Mouse (Mus musculus) limb, embryonic 13.5 days (tissue): ENCODE data around the gene Maz. TPM values are rescaled to one million over a fixed set of nuclear protein-coding genes. Genes with fewer than 3 reads are reported as not detected.

Experiments used
- ATAC-seq: fragments of 200-750 bp; cut with Nextera tagmentation; 2 replicates; pipeline ENCODE4 v1.8.0; 2017; ENCODE audit warnings: low read depth, moderate number of reproducible peaks, moderate TSS enrichment; ENCODE audit not compliant: low FRiP score
- H3K27ac ChIP-seq: fragments of 300-500 bp; sonication (generic); 2 replicates; pipeline ENCODE4 v1.5.1; 2015; ENCODE audit warnings: inconsistent platforms, mild to moderate bottlenecking, moderate library complexity
- H3K27me3 ChIP-seq: fragments of 300-500 bp; sonication (generic); 2 replicates; pipeline ENCODE4 v1.6.1; 2015; ENCODE audit warnings: mild to moderate bottlenecking, inconsistent platforms
- H3K36me3 ChIP-seq: fragments of 300-500 bp; sonication (generic); 2 replicates; pipeline ENCODE4 v1.6.1; 2015; ENCODE audit warnings: inconsistent platforms, mild to moderate bottlenecking, moderate library complexity
- H3K4me1 ChIP-seq: fragments of 300-500 bp; sonication (generic); 2 replicates; pipeline ENCODE4 v1.6.1; 2015; ENCODE audit warnings: inconsistent platforms
- H3K4me2 ChIP-seq: fragments of 300-500 bp; sonication (generic); replicated peaks from 2 replicates; pipeline ENCODE4 v1.6.1; 2015; ENCODE audit warnings: inconsistent platforms, mild to moderate bottlenecking, moderate library complexity
- H3K4me3 ChIP-seq: fragments of 300-500 bp; sonication (generic); 2 replicates; pipeline ENCODE4 v1.5.1; 2015; ENCODE audit warnings: moderate library complexity, mild to moderate bottlenecking, inconsistent platforms
- H3K9ac ChIP-seq: fragments of 300-500 bp; sonication (generic); 2 replicates; pipeline ENCODE4 v1.6.1; 2015; ENCODE audit warnings: mild to moderate bottlenecking, inconsistent platforms
- H3K9me3 ChIP-seq: fragments of 300-500 bp; sonication (generic); 2 replicates; pipeline ENCODE4 v1.6.1; 2016; ENCODE audit warnings: inconsistent platforms
- WGBS: fragments of 180-500 bp; shearing (Covaris S2); methylation state at CpG from one replicate; pipeline ENCODE4 v1.1.7; 2015; 5-methylcytosine and 5-hydroxymethylcytosine counted together
- polyA plus RNA-seq: library from polyadenylated mRNA; unstranded; fragments of >200 nt; fragmentation: Nextera tagmentation; extraction: Ambion mirVana; gene quantifications from 2 replicates; pipeline ENCODE4 v1.2.1, GENCODE M21; 2015

Maz gene
- polyA plus RNA-seq, 1 experiment from 2014 or later = 61.9 TPM

- Histone ChIP-seq H3K4me3 (peak overlapping the region; percentile 94), H3K9me3 (no peaks in the 10 kb centered on the region), H3K27me3 (no peaks in the 10 kb centered on the region), H3K36me3 (peaks cover 66% of the 10 kb centered on the region), H3K4me2 (peak overlapping the region; percentile 98), H3K9ac (peak overlapping the region; percentile 99), H3K4me1 (peaks cover 48% of the 10 kb centered on the region), H3K27ac (peak overlapping the region; percentile 99)
- ATAC-seq = peak; percentile 25
- 4% methylated on average over 5 of the region's 48 CpGs for WGBS
These were observed 656 bp downstream of the Maz start for GRCm38 (mm10) chr7:127026161-127026600.

- WGBS = under 1% methylated on average over 46 of the region's 65 CpGs
These were observed 1.2 kb downstream of the Maz start for GRCm38 (mm10) chr7:127025556-127026160.

GRCm38 (mm10) chr7:127024755-127025555 lies 1.9 kb downstream of the Maz start:
- Histone ChIP-seq H3K36me3 (peaks cover 53% of the 10 kb centered on the region), H3K4me1 (peaks cover 59% of the 10 kb centered on the region), H3K4me3 (peak overlapping the region; percentile 94), H3K4me2 (peak overlapping the region; percentile 98), H3K9me3 (no peaks in the 10 kb centered on the region), H3K27ac (peak overlapping the region; percentile 99), H3K27me3 (no peaks in the 10 kb centered on the region), H3K9ac (peak overlapping the region; percentile 99)
- under 1% methylated on average over 30 of the region's 30 CpGs for WGBS
- 0 out of 2 replicates have a peak, but pooled peaks have one; percentile 4 for ATAC-seq

More at GRCm38 (mm10) chr7:127025556-127026160, 1.2 kb downstream of the Maz start:
- Histone ChIP-seq H3K4me2 (peak overlapping the region; percentile 98), H3K4me1 (peaks cover 52% of the 10 kb centered on the region), H3K27ac (peak overlapping the region; percentile 99), H3K36me3 (peaks cover 60% of the 10 kb centered on the region), H3K4me3 (peak overlapping the region; percentile 94), H3K9me3 (no peaks in the 10 kb centered on the region), H3K27me3 (no peaks in the 10 kb centered on the region), H3K9ac (peak overlapping the region; percentile 99)
- no peak for ATAC-seq

- Histone ChIP-seq H3K4me1 (peaks cover 68% of the 10 kb centered on the region), H3K27ac (peak overlapping the region; percentile 99; the same call in 1 of the 2 replicates), H3K36me3 (peaks cover 45% of the 10 kb centered on the region), H3K4me3 (peak overlapping the region; percentile 94), H3K9ac (peak overlapping the region; percentile 99), H3K4me2 (peak overlapping the region; percentile 98), H3K9me3 (no peaks in the 10 kb centered on the region), H3K27me3 (no peaks in the 10 kb centered on the region)
- no peak for ATAC-seq
- WGBS = 18% methylated on average over 19 of the region's 19 CpGs
These were observed 2.7 kb downstream of the Maz start for GRCm38 (mm10) chr7:127023896-127024690.

GRCm38 (mm10) chr7:127023272-127023691 lies 3.6 kb downstream of the Maz start:
- Histone ChIP-seq H3K9ac (peak overlapping the region; percentile 99), H3K4me1 (peaks cover 73% of the 10 kb centered on the region), H3K27ac (peak overlapping the region; percentile 75; the same call in 1 of the 2 replicates), H3K36me3 (peaks cover 38% of the 10 kb centered on the region), H3K9me3 (no peaks in the 10 kb centered on the region), H3K27me3 (no peaks in the 10 kb centered on the region), H3K4me3 (peak overlapping the region; percentile 94), H3K4me2 (peak overlapping the region; percentile 98)
- no peak for ATAC-seq
- 79% methylated on average over 13 of the region's 13 CpGs for WGBS

- no peak for ATAC-seq
- Histone ChIP-seq H3K4me2 (peak overlapping the region; percentile 98), H3K9me3 (no peaks in the 10 kb centered on the region), H3K27ac (peak overlapping the region; percentile 75; the same call in 1 of the 2 replicates), H3K27me3 (no peaks in the 10 kb centered on the region), H3K9ac (peak overlapping the region; percentile 99), H3K4me3 (peak overlapping the region; percentile 94), H3K36me3 (peaks cover 32% of the 10 kb centered on the region), H3K4me1 (peaks cover 73% of the 10 kb centered on the region)
- 86% methylated on average over 7 of the region's 7 CpGs for WGBS
These were observed 4.1 kb downstream of the Maz start for GRCm38 (mm10) chr7:127022528-127023271.

GRCm38 (mm10) chr7:127021563-127022527 lies 5.0 kb downstream of the Maz start:
- H3K27ac ChIP-seq = peak overlapping the region; percentile 82
- 40% methylated on average over 5 of the region's 5 CpGs for WGBS
- peaks cover 73% of the 10 kb centered on the region for H3K4me1 ChIP-seq
- H3K27me3 ChIP-seq = no peaks in the 10 kb centered on the region
- H3K9me3 ChIP-seq = no peaks in the 10 kb centered on the region
- peak overlapping the region; percentile 86 for H3K9ac ChIP-seq
- H3K4me2 ChIP-seq = peak overlapping the region; percentile 98
- peak overlapping the region; percentile 94 for H3K4me3 ChIP-seq
- H3K36me3 ChIP-seq = peaks cover 32% of the 10 kb centered on the region
- no peak for ATAC-seq

GRCm38 (mm10) chr7:127020901-127021562 lies 5.8 kb downstream of the Maz start, which contains the start of the genes Gm42742 and Prrt2:
TSS of gene Gm42742 (minus strand) at chr7:127021097.
TSS of gene Prrt2 (minus strand) at chr7:127021211.
- under 1% methylated on average over 32 of the region's 37 CpGs for WGBS
- H3K27me3 ChIP-seq = no peaks in the 10 kb centered on the region
- ATAC-seq = peak; percentile 29
- H3K9me3 ChIP-seq = no peaks in the 10 kb centered on the region
- peak within 1 kb of the TSS; percentile 66 for H3K4me3 ChIP-seq
- peak within 1 kb of the TSS; percentile 98 for H3K4me2 ChIP-seq
- H3K36me3 ChIP-seq = peaks cover 32% of the 10 kb centered on the region
- peak within 1 kb of the TSS; percentile 82 for H3K27ac ChIP-seq
- peaks cover 76% of the 10 kb centered on the region for H3K4me1 ChIP-seq
- H3K9ac ChIP-seq = peak within 1 kb of the TSS; percentile 86

- H3K4me2 ChIP-seq = peak overlapping the region; percentile 98
- H3K9ac ChIP-seq = peak overlapping the region; percentile 86
- peaks cover 81% of the 10 kb centered on the region for H3K4me1 ChIP-seq
- peak overlapping the region; percentile 66 for H3K4me3 ChIP-seq
- H3K9me3 ChIP-seq = no peaks in the 10 kb centered on the region
- H3K27me3 ChIP-seq = no peaks in the 10 kb centered on the region
- peaks cover 37% of the 10 kb centered on the region for H3K36me3 ChIP-seq
- H3K27ac ChIP-seq = peak overlapping the region; percentile 82
- WGBS = 33% methylated on average over 5 of the region's 5 CpGs
- no peak for ATAC-seq
These were observed 6.3 kb downstream of the Maz start for GRCm38 (mm10) chr7:127020491-127020890.

- 60% methylated on average over 3 of the region's 3 CpGs for WGBS
- ATAC-seq = no peak
- Histone ChIP-seq H3K4me1 (peaks cover 86% of the 10 kb centered on the region), H3K4me3 (peak overlapping the region; percentile 66), H3K27ac (peak overlapping the region; percentile 82), H3K4me2 (peak overlapping the region; percentile 98), H3K36me3 (peaks cover 41% of the 10 kb centered on the region), H3K9ac (peak overlapping the region; percentile 86), H3K9me3 (no peaks in the 10 kb centered on the region), H3K27me3 (no peaks in the 10 kb centered on the region)
These were observed 6.8 kb downstream of the Maz start for GRCm38 (mm10) chr7:127020031-127020430.
